Mouse (Mus musculus): ENCODE data around the gene Gpr156. TPM values are rescaled to one million over a fixed set of nuclear protein-coding genes. Genes with fewer than 3 reads are reported as not detected.
A peak's percentile ranks its signal among the peaks of the same experiment; 100 is the strongest.

Gpr156 gene
- polyA plus RNA-seq, 1 experiment from 2014 or later: 5.1 TPM

GRCm38 (mm10) chr16:37999762-38000161 lies 83.5 kb downstream of the Gpr156 start:
- Histone ChIP-seq H3K9ac (ENCODE audit: low read depth, low read length) (no peak overlapping the region), H3K27ac (ENCODE audit: low read length) (peak overlapping the region; percentile 6; the same call in 1 of the 2 replicates)

GRCm38 (mm10) chr16:38000178-38000577 lies 83.9 kb downstream of the Gpr156 start:
- Histone ChIP-seq H3K4me3 (ENCODE audit: low read depth, low read length) (no peak overlapping the region), H3K9me3 (replicated peaks; ENCODE audit: control insufficient read depth, low read length, poor library complexity, severe bottlenecking) (no peaks in the 10 kb centered on the region), H3K27ac (ENCODE audit: low read length) (peak overlapping the region; percentile 55), H3K27me3 (ENCODE audit: control insufficient read depth, insufficient read depth, low read depth, low read length) (no peaks in the 10 kb centered on the region), H3K36me3 (ENCODE audit: control insufficient read depth, insufficient read depth, low read length) (no peaks in the 10 kb centered on the region), H3K4me2 (ENCODE audit: low read length) (no peak overlapping the region), H3K9ac (ENCODE audit: low read depth, low read length) (no peak overlapping the region), H3K4me1 (ENCODE audit: control insufficient read depth, insufficient read depth, low read length) (peaks cover 3% of the 10 kb centered on the region)
- ATAC-seq: peak; percentile 83
- 9% methylated on average over 7 of the region's 7 CpGs for WGBS

More at GRCm38 (mm10) chr16:37999762-38000161, 83.5 kb downstream of the Gpr156 start:
- Histone ChIP-seq H3K27me3 (ENCODE audit: control insufficient read depth, insufficient read depth, low read depth, low read length) (no peaks in the 10 kb centered on the region), H3K4me3 (ENCODE audit: low read depth, low read length) (no peak overlapping the region), H3K36me3 (ENCODE audit: control insufficient read depth, insufficient read depth, low read length) (no peaks in the 10 kb centered on the region), H3K4me2 (ENCODE audit: low read length) (no peak overlapping the region), H3K9me3 (replicated peaks; ENCODE audit: control insufficient read depth, low read length, poor library complexity, severe bottlenecking) (no peaks in the 10 kb centered on the region), H3K4me1 (ENCODE audit: control insufficient read depth, insufficient read depth, low read length) (peaks cover 3% of the 10 kb centered on the region)
- ATAC-seq: 0 out of 2 replicates have a peak, but pooled peaks have one; percentile 13
- 31% methylated on average over 1 of the region's 1 CpGs for WGBS

- Histone ChIP-seq H3K4me3 (ENCODE audit: low read depth, low read length) (no peak overlapping the region), H3K9me3 (replicated peaks; ENCODE audit: control insufficient read depth, low read length, poor library complexity, severe bottlenecking) (no peaks in the 10 kb centered on the region), H3K4me2 (ENCODE audit: low read length) (no peak overlapping the region), H3K4me1 (ENCODE audit: control insufficient read depth, insufficient read depth, low read length) (peaks cover 3% of the 10 kb centered on the region), H3K36me3 (ENCODE audit: control insufficient read depth, insufficient read depth, low read length) (no peaks in the 10 kb centered on the region), H3K27ac (ENCODE audit: low read length) (no peak overlapping the region), H3K27me3 (ENCODE audit: control insufficient read depth, insufficient read depth, low read depth, low read length) (no peaks in the 10 kb centered on the region), H3K9ac (ENCODE audit: low read depth, low read length) (no peak overlapping the region)
- ATAC-seq: no peak
- 44% methylated on average over 2 of the region's 2 CpGs for WGBS
Measured at GRCm38 (mm10) chr16:38001766-38002165, 85.5 kb downstream of the Gpr156 start.

GRCm38 (mm10) chr16:38002485-38002884 lies 86.2 kb downstream of the Gpr156 start:
- no peak overlapping the region for H3K4me2 ChIP-seq (ENCODE audit: low read length)
- no peaks in the 10 kb centered on the region for H3K36me3 ChIP-seq (ENCODE audit: control insufficient read depth, insufficient read depth, low read length)
- H3K27ac ChIP-seq (ENCODE audit: low read length): no peak overlapping the region
- peaks cover 3% of the 10 kb centered on the region for H3K4me1 ChIP-seq (ENCODE audit: control insufficient read depth, insufficient read depth, low read length)
- no peaks in the 10 kb centered on the region for H3K27me3 ChIP-seq (ENCODE audit: control insufficient read depth, insufficient read depth, low read depth, low read length)
- no peak overlapping the region for H3K9ac ChIP-seq (ENCODE audit: low read depth, low read length)
- no peak overlapping the region for H3K4me3 ChIP-seq (ENCODE audit: low read depth, low read length)
- ATAC-seq: no peak
- 79% methylated on average over 3 of the region's 3 CpGs for WGBS
- H3K9me3 ChIP-seq (replicated peaks; ENCODE audit: control insufficient read depth, low read length, poor library complexity, severe bottlenecking): no peaks in the 10 kb centered on the region

GRCm38 (mm10) chr16:38004486-38005020 lies 88.3 kb downstream of the Gpr156 start:
- WGBS: 90% methylated on average over 17 of the region's 17 CpGs
- peaks cover 3% of the 10 kb centered on the region for H3K4me1 ChIP-seq (ENCODE audit: control insufficient read depth, insufficient read depth, low read length)
- no peak overlapping the region for H3K4me3 ChIP-seq (ENCODE audit: low read depth, low read length)
- no peak overlapping the region for H3K4me2 ChIP-seq (ENCODE audit: low read length)
- H3K36me3 ChIP-seq (ENCODE audit: control insufficient read depth, insufficient read depth, low read length): no peaks in the 10 kb centered on the region
- H3K27me3 ChIP-seq (ENCODE audit: control insufficient read depth, insufficient read depth, low read depth, low read length): no peaks in the 10 kb centered on the region
- H3K27ac ChIP-seq (ENCODE audit: low read length): no peak overlapping the region
- H3K9ac ChIP-seq (ENCODE audit: low read depth, low read length): no peak overlapping the region
- H3K9me3 ChIP-seq (replicated peaks; ENCODE audit: control insufficient read depth, low read length, poor library complexity, severe bottlenecking): no peaks in the 10 kb centered on the region
- ATAC-seq: no peak

- WGBS: 86% methylated on average over 10 of the region's 10 CpGs
- no peak overlapping the region for H3K4me3 ChIP-seq (ENCODE audit: low read depth, low read length)
- H3K27ac ChIP-seq (ENCODE audit: low read length): no peak overlapping the region
- no peak overlapping the region for H3K9ac ChIP-seq (ENCODE audit: low read depth, low read length)
- no peaks in the 10 kb centered on the region for H3K36me3 ChIP-seq (ENCODE audit: control insufficient read depth, insufficient read depth, low read length)
- no peak for ATAC-seq
- no peak overlapping the region for H3K4me2 ChIP-seq (ENCODE audit: low read length)
- H3K27me3 ChIP-seq (ENCODE audit: control insufficient read depth, insufficient read depth, low read depth, low read length): no peaks in the 10 kb centered on the region
- H3K9me3 ChIP-seq (replicated peaks; ENCODE audit: control insufficient read depth, low read length, poor library complexity, severe bottlenecking): no peaks in the 10 kb centered on the region
- H3K4me1 ChIP-seq (ENCODE audit: control insufficient read depth, insufficient read depth, low read length): no peaks in the 10 kb centered on the region
Measured at GRCm38 (mm10) chr16:38005471-38005870, 89.2 kb downstream of the Gpr156 start.

- WGBS: 94% methylated on average over 5 of the region's 5 CpGs
- Histone ChIP-seq H3K9me3 (replicated peaks; ENCODE audit: control insufficient read depth, low read length, poor library complexity, severe bottlenecking) (no peaks in the 10 kb centered on the region), H3K4me3 (ENCODE audit: low read depth, low read length) (no peak overlapping the region), H3K4me2 (ENCODE audit: low read length) (no peak overlapping the region), H3K9ac (ENCODE audit: low read depth, low read length) (no peak overlapping the region), H3K27me3 (ENCODE audit: control insufficient read depth, insufficient read depth, low read depth, low read length) (no peaks in the 10 kb centered on the region), H3K4me1 (ENCODE audit: control insufficient read depth, insufficient read depth, low read length) (no peaks in the 10 kb centered on the region), H3K27ac (ENCODE audit: low read length) (no peak overlapping the region), H3K36me3 (ENCODE audit: control insufficient read depth, insufficient read depth, low read length) (no peaks in the 10 kb centered on the region)
- no peak for ATAC-seq
Measured at GRCm38 (mm10) chr16:38008371-38008770, 92.1 kb downstream of the Gpr156 start.

GRCm38 (mm10) chr16:38009041-38009825 lies 92.9 kb downstream of the Gpr156 start:
- ATAC-seq: no peak
- Histone ChIP-seq H3K4me2 (ENCODE audit: low read length) (no peak overlapping the region), H3K27me3 (ENCODE audit: control insufficient read depth, insufficient read depth, low read depth, low read length) (no peaks in the 10 kb centered on the region), H3K9ac (ENCODE audit: low read depth, low read length) (no peak overlapping the region), H3K4me1 (ENCODE audit: control insufficient read depth, insufficient read depth, low read length) (no peaks in the 10 kb centered on the region), H3K27ac (ENCODE audit: low read length) (no peak overlapping the region), H3K36me3 (ENCODE audit: control insufficient read depth, insufficient read depth, low read length) (no peaks in the 10 kb centered on the region), H3K9me3 (replicated peaks; ENCODE audit: control insufficient read depth, low read length, poor library complexity, severe bottlenecking) (no peaks in the 10 kb centered on the region), H3K4me3 (ENCODE audit: low read depth, low read length) (no peak overlapping the region)
- WGBS: 89% methylated on average over 14 of the region's 14 CpGs

GRCm38 (mm10) chr16:38011486-38011885 lies 95.2 kb downstream of the Gpr156 start:
- Histone ChIP-seq H3K27ac (ENCODE audit: low read length) (no peak overlapping the region), H3K9ac (ENCODE audit: low read depth, low read length) (no peak overlapping the region), H3K4me1 (ENCODE audit: control insufficient read depth, insufficient read depth, low read length) (no peaks in the 10 kb centered on the region), H3K9me3 (replicated peaks; ENCODE audit: control insufficient read depth, low read length, poor library complexity, severe bottlenecking) (no peaks in the 10 kb centered on the region), H3K4me3 (ENCODE audit: low read depth, low read length) (no peak overlapping the region), H3K36me3 (ENCODE audit: control insufficient read depth, insufficient read depth, low read length) (no peaks in the 10 kb centered on the region), H3K4me2 (ENCODE audit: low read length) (no peak overlapping the region), H3K27me3 (ENCODE audit: control insufficient read depth, insufficient read depth, low read depth, low read length) (no peaks in the 10 kb centered on the region)
- WGBS: 95% methylated on average over 13 of the region's 13 CpGs
- no peak for ATAC-seq
